Mouse (Mus musculus) myocyte (in vitro differentiated cells): ENCODE data around the gene Ccl8.

Source experiments
- CEBPB ChIP-seq: IDR thresholded peaks from 2 replicates; pipeline ENCODE4 v1.6.1; 2011; ENCODE audit warnings: mild to moderate bottlenecking, moderate library complexity; ENCODE audit not compliant: poor library complexity, insufficient read depth, severe bottlenecking
- E2F4 ChIP-seq: IDR thresholded peaks from one replicate; pipeline ENCODE4 v1.6.1; 2011; ENCODE audit warnings: mild to moderate bottlenecking, control low read depth, moderate library complexity; ENCODE audit not compliant: insufficient read depth
- MAX ChIP-seq: IDR thresholded peaks from one replicate; pipeline ENCODE4 v1.6.1; 2011; ENCODE audit warnings: low read depth, mild to moderate bottlenecking, control low read depth
- POLR2A ChIP-seq: IDR thresholded peaks from one replicate; pipeline ENCODE4 v1.6.1; 2011; ENCODE audit warnings: low read depth, mild to moderate bottlenecking, control low read depth, moderate library complexity; ENCODE audit not compliant: insufficient read length
- POLR2AphosphoS2 ChIP-seq: IDR thresholded peaks from one replicate; pipeline ENCODE4 v1.6.1; 2011; ENCODE audit warnings: low read depth, control low read depth; ENCODE audit not compliant: insufficient read length
- REST ChIP-seq: IDR thresholded peaks from one replicate; pipeline ENCODE4 v1.6.1; 2011; ENCODE audit warnings: mild to moderate bottlenecking, control low read depth, moderate library complexity; ENCODE audit not compliant: insufficient read depth, insufficient read length
- TCF12 ChIP-seq: IDR thresholded peaks from one replicate; pipeline ENCODE4 v1.6.1; 2011; ENCODE audit warnings: mild to moderate bottlenecking, control low read depth; ENCODE audit not compliant: poor library complexity, insufficient read depth, severe bottlenecking
- TCF3 ChIP-seq: IDR thresholded peaks from one replicate; pipeline ENCODE4 v1.6.1; 2011; ENCODE audit warnings: low read depth, control low read depth; ENCODE audit not compliant: insufficient read length
- USF1 ChIP-seq: IDR thresholded peaks from one replicate; pipeline ENCODE4 v1.6.1; 2011; ENCODE audit warnings: low read depth, mild to moderate bottlenecking, control low read depth, moderate library complexity

DNA sequence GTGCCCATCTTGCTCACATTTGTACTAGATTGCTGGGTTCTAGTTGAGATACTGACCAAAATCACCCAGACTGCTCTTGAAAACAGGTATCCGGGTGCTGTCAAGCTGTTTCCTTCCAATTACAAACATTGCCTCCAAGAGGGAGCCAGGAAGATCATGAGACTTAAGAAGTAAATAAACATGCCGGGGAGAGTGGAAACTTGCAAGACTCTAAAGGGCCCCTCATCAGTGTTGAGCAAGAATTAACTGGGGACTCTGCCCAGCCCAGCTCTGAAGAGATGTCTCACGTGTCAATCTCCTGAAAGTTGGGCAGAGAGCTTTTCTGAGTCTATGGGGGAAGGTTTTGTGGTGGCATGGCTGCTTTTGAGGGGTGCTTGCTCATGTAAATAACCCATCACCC, 38.0 kb upstream of the Ccl8 start:
- TF ChIP-seq CEBPB = no peak
- TF ChIP-seq POLR2A = no peak
- TF ChIP-seq E2F4 = no peak
- no peak for TF ChIP-seq TCF12
- TF ChIP-seq USF1 = no peak
- no peak for TF ChIP-seq REST
- no peak for TF ChIP-seq POLR2AphosphoS2
- no peak for TF ChIP-seq MAX
- no peak for TF ChIP-seq TCF3
